Mouse (Mus musculus): ENCODE measurements around the gene Trf. TPM values are rescaled to one million over a fixed set of nuclear protein-coding genes. Genes with fewer than 3 reads are reported as not detected.

Trf gene
- polyA plus RNA-seq, 1 experiment from 2014 or later = 3,275 TPM

Other genes with a start within 250 kb of the Trf start
- gene Slco2a1, start 241.7 kb downstream of the Trf start, polyA plus RNA-seq (2015; fragmentation: Nextera tagmentation; extraction: Ambion mirVana) = 1.5 and 2.4 TPM in 2 replicates
- 0.12 and 0.18 TPM in 2 replicates for gene Rab6b, start 118.7 kb downstream of the Trf start, polyA plus RNA-seq (2015; fragmentation: Nextera tagmentation; extraction: Ambion mirVana)
- 23.1 and 23.5 TPM in 2 replicates for gene Srprb, start 28.3 kb downstream of the Trf start, polyA plus RNA-seq (2015; fragmentation: Nextera tagmentation; extraction: Ambion mirVana)
- gene Gm20425, start 137 bp downstream of the Trf start, polyA plus RNA-seq (2015; fragmentation: Nextera tagmentation; extraction: Ambion mirVana) = 3.5 and 9.4 TPM in 2 replicates
- gene 1300017J02Rik, start 74.6 kb upstream of the Trf start, polyA plus RNA-seq (2015; fragmentation: Nextera tagmentation; extraction: Ambion mirVana) = 40.7 and 41.2 TPM in 2 replicates
- 44.7 and 52.7 TPM in 2 replicates for gene Topbp1, start 74.8 kb upstream of the Trf start, polyA plus RNA-seq (2015; fragmentation: Nextera tagmentation; extraction: Ambion mirVana)
- 60.4 and 75.0 TPM in 2 replicates for gene Cdv3, start 135.4 kb upstream of the Trf start, polyA plus RNA-seq (2015; fragmentation: Nextera tagmentation; extraction: Ambion mirVana)
- gene Bfsp2, start 250.0 kb upstream of the Trf start, polyA plus RNA-seq (2015; fragmentation: Nextera tagmentation; extraction: Ambion mirVana) = 0.57 and 0.65 TPM in 2 replicates

Data from liver, embryonic 13.5 days (tissue).